Mouse (Mus musculus): ENCODE measurements around the gene Cnn2. TPM values are rescaled to one million over a fixed set of nuclear protein-coding genes. Genes with fewer than 3 reads are reported as not detected.

The Cnn2 gene
- polyA plus RNA-seq, 1 experiment = 72.8 TPM

DNA sequence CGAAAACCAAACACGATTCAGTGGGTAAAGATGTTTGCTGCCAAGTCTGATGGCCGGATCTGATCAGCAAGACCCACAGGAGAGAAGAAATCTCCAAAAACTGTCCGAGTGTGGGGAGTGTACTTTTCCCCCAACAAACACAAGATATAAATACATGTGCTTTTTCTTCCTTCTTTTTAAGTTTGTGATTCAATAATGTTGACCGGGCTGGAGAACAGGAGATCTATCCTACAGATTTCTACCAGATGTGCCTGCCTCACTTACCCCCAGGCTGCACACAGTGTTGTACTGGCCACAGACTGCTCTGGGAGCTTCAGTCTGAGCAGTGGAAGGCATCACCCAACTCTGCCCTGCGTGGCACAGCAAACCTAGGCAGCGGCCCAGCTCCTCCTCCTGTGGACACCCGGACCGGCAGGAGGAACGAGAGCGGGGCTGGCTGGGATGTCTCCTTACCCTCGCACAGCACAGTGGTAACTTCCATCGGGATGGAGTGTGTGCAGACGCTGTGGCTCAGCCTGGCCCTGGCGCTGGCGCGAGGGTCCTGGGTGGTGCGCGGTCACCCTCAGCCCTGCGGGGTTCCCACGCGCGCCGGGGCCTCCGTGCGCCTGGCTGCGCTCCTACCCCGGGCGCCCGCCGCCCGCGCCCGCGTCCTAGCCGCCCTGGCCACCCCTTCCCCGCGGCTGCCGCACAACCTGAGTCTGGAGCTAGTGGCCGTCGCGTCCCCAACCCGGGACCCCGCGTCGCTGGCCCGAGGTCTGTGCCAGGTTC, 17.8 kb upstream of the Cnn2 start, which contains the start of gene Grin3b:
Grin3b (plus strand) TSS at position 301 of the 768 bp plus-strand sequence.
- H3K36me3 ChIP-seq (ENCODE audit: control insufficient read depth, insufficient read depth, low read length) = peaks cover 18% of the 10 kb centered on the region
- H3K27me3 ChIP-seq (ENCODE audit: control insufficient read depth, insufficient read depth, low read length) = peaks cover 15% of the 10 kb centered on the region
- no peak within 1 kb of the TSS for H3K27ac ChIP-seq (ENCODE audit: insufficient read depth, low read depth, low read length)
- TF ChIP-seq POLR2A (IDR thresholded peaks at IDR 0.05; ENCODE audit: low read depth, low read length) (no peak), CTCF (IDR thresholded peaks at IDR 0.05; ENCODE audit: extremely low read depth, insufficient read length, insufficient replicate concordance, low read depth, low read length) (no peak)
- H3K4me1 ChIP-seq (ENCODE audit: control insufficient read depth, insufficient read depth, insufficient read length, low read length) = peaks cover 3% of the 10 kb centered on the region; the same call in 1 of the 2 replicates
- 6% methylated on average over 47 of the region's 47 CpGs for WGBS
- no peak within 1 kb of the TSS for H3K4me3 ChIP-seq (ENCODE audit: low read depth, low read length)

DNA sequence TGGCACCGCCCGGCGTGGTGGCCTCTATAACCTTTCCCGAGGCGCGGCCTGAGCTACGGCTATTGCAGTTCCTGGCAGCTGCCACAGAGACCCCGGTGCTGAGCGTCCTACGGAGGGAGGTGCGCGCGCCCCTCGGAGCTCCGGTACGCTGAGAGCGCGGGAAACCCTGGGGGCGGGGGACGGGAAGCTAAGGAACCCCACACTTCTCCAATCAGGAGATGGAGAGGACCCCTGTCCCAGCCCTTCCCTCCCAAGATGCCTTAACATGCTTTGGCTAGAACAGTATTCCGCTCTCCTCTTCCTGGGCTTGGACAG, 17.2 kb upstream of the Cnn2 start:
- Histone ChIP-seq H3K27me3 (ENCODE audit: control insufficient read depth, insufficient read depth, low read length) (peaks cover 15% of the 10 kb centered on the region), H3K4me3 (ENCODE audit: low read depth, low read length) (no peak overlapping the region), H3K27ac (ENCODE audit: insufficient read depth, low read depth, low read length) (no peak overlapping the region), H3K4me1 (ENCODE audit: control insufficient read depth, insufficient read depth, insufficient read length, low read length) (peaks cover 3% of the 10 kb centered on the region; the same call in 1 of the 2 replicates), H3K36me3 (ENCODE audit: control insufficient read depth, insufficient read depth, low read length) (peaks cover 18% of the 10 kb centered on the region)
- no peak for TF ChIP-seq POLR2A (IDR thresholded peaks at IDR 0.05; ENCODE audit: low read depth, low read length)
- TF ChIP-seq CTCF (IDR thresholded peaks at IDR 0.05; ENCODE audit: extremely low read depth, insufficient read length, insufficient replicate concordance, low read depth, low read length) = no peak
- WGBS = 8% methylated on average over 21 of the region's 21 CpGs

DNA sequence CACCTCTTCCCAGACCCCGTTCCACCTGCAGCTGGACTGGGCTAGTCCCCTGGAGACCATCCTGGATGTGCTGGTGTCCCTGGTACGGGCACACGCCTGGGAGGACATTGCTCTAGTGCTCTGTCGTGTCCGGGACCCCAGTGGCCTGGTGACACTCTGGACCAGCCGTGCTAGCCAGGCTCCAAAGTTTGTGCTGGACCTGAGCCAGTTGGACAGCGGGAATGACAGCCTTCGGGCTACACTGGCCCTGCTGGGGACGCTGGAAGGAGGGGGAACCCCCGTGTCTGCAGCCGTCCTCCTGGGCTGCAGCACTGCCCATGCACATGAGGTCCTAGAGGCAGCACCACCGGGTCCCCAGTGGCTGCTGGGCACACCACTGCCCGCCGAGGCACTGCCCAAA, 15.6 kb upstream of the Cnn2 start:
- WGBS = 49% methylated on average over 14 of the region's 14 CpGs
- TF ChIP-seq CTCF (IDR thresholded peaks at IDR 0.05; ENCODE audit: extremely low read depth, insufficient read length, insufficient replicate concordance, low read depth, low read length) (no peak), POLR2A (IDR thresholded peaks at IDR 0.05; ENCODE audit: low read depth, low read length) (no peak)
- H3K36me3 ChIP-seq (ENCODE audit: control insufficient read depth, insufficient read depth, low read length) = peaks cover 25% of the 10 kb centered on the region
- H3K4me3 ChIP-seq (ENCODE audit: low read depth, low read length) = no peak overlapping the region
- H3K27ac ChIP-seq (ENCODE audit: insufficient read depth, low read depth, low read length) = no peak overlapping the region
- H3K27me3 ChIP-seq (ENCODE audit: control insufficient read depth, insufficient read depth, low read length) = peaks cover 15% of the 10 kb centered on the region
- no peaks in the 10 kb centered on the region for H3K4me1 ChIP-seq (ENCODE audit: control insufficient read depth, insufficient read depth, insufficient read length, low read length)

DNA sequence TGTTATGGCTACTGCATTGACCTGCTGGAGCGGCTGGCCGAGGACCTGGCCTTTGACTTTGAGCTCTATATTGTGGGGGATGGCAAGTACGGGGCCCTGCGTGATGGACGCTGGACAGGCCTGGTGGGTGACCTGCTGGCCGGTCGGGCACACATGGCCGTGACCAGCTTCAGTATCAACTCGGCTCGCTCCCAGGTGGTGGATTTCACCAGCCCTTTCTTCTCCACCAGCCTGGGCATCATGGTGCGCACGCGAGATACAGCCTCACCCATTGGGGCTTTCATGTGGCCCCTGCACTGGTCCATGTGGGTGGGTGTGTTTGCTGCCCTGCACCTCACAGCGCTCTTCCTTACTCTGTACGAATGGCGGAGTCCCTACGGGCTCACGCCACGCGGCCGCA, 14.3 kb upstream of the Cnn2 start:
- Histone ChIP-seq H3K36me3 (ENCODE audit: control insufficient read depth, insufficient read depth, low read length) (peaks cover 33% of the 10 kb centered on the region), H3K27me3 (ENCODE audit: control insufficient read depth, insufficient read depth, low read length) (peaks cover 15% of the 10 kb centered on the region), H3K4me1 (ENCODE audit: control insufficient read depth, insufficient read depth, insufficient read length, low read length) (no peaks in the 10 kb centered on the region), H3K4me3 (ENCODE audit: low read depth, low read length) (no peak overlapping the region), H3K27ac (ENCODE audit: insufficient read depth, low read depth, low read length) (no peak overlapping the region)
- 90% methylated on average over 21 of the region's 21 CpGs for WGBS
- TF ChIP-seq CTCF (IDR thresholded peaks at IDR 0.05; ENCODE audit: extremely low read depth, insufficient read length, insufficient replicate concordance, low read depth, low read length) (no peak), POLR2A (IDR thresholded peaks at IDR 0.05; ENCODE audit: low read depth, low read length) (no peak)

DNA sequence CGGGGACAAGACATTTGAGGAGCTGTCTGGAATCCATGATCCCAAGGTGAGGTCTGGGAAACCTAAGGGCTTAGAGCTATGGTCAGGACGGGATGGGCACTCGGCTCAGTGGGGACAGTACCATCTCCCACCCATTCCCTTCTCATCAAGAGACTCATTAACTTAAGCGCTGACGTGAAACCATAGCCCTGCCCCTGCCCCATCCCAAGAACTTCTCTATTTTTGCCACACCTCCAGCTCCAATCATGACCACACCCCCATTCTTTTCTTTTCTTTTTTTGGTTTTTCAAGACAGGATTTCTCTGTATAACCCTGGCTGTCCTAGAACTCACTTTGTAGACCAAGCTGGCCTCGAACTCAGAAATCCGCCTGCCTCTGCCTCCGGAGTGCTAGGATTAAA, 13.7 kb upstream of the Cnn2 start:
- 88% methylated on average over 8 of the region's 8 CpGs for WGBS
- Histone ChIP-seq H3K36me3 (ENCODE audit: control insufficient read depth, insufficient read depth, low read length) (peaks cover 33% of the 10 kb centered on the region), H3K4me3 (ENCODE audit: low read depth, low read length) (no peak overlapping the region), H3K27me3 (ENCODE audit: control insufficient read depth, insufficient read depth, low read length) (peaks cover 15% of the 10 kb centered on the region), H3K4me1 (ENCODE audit: control insufficient read depth, insufficient read depth, insufficient read length, low read length) (no peaks in the 10 kb centered on the region), H3K27ac (ENCODE audit: insufficient read depth, low read depth, low read length) (no peak overlapping the region)
- TF ChIP-seq CTCF (IDR thresholded peaks at IDR 0.05; ENCODE audit: extremely low read depth, insufficient read length, insufficient replicate concordance, low read depth, low read length) = no peak
- TF ChIP-seq POLR2A (IDR thresholded peaks at IDR 0.05; ENCODE audit: low read depth, low read length) = no peak

DNA sequence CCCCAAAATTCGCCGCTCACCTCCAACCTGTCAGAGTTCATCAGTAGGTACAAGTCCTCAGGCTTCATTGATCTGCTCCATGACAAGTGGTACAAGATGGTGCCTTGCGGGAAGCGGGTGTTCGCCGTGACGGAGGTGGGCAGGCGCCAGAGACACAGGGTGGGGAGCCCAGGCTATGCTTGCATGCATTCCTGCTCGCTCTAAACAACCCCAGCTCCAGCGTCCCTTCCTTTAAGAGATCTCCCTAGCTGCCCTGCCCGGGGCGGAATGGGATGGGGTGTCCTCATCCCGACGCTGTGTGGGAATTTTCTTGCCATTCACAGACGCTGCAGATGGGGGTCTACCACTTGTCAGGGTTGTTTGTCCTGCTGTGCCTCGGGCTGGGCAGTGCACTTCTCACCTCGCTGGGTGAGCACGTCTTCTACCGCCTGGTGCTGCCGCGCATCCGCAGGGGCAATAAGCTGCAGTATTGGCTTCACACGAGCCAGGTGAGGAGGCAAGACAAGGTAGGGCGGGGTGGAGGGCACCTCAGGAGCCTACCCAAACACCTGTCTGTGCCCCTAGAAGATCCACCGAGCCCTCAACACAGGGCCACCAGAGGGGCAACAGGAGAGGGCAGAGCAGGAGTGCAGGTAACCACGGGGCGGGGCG, 12.2 kb upstream of the Cnn2 start:
- Histone ChIP-seq H3K36me3 (ENCODE audit: control insufficient read depth, insufficient read depth, low read length) (peaks cover 33% of the 10 kb centered on the region), H3K27ac (ENCODE audit: insufficient read depth, low read depth, low read length) (no peak overlapping the region), H3K4me3 (ENCODE audit: low read depth, low read length) (no peak overlapping the region), H3K27me3 (ENCODE audit: control insufficient read depth, insufficient read depth, low read length) (peaks cover 7% of the 10 kb centered on the region), H3K4me1 (ENCODE audit: control insufficient read depth, insufficient read depth, insufficient read length, low read length) (no peaks in the 10 kb centered on the region)
- 93% methylated on average over 28 of the region's 28 CpGs for WGBS
- TF ChIP-seq CTCF (IDR thresholded peaks at IDR 0.05; ENCODE audit: extremely low read depth, insufficient read length, insufficient replicate concordance, low read depth, low read length) (no peak), POLR2A (IDR thresholded peaks at IDR 0.05; ENCODE audit: low read depth, low read length) (no peak)

DNA sequence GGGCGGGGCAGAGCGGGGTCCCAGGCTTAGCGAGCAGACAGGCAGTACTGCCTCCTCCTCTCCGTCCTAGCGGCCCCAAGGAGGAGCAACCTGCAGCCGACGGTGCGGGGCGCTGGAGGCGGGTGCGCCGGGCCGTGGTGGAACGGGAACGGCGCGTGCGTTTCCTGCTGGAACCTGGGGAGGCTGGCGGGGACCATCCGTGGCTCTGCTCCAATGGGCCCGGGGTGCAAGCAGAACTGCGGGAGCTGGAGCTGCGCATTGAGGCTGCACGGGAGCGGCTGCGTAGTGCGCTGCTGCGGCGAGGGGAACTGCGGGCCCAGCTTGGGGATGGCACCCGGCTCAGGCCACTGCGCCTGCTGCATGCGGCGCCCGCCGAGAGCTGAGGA, 11.7 kb upstream of the Cnn2 start:
- Histone ChIP-seq H3K27ac (ENCODE audit: insufficient read depth, low read depth, low read length) (no peak overlapping the region), H3K4me1 (ENCODE audit: control insufficient read depth, insufficient read depth, insufficient read length, low read length) (no peaks in the 10 kb centered on the region), H3K36me3 (ENCODE audit: control insufficient read depth, insufficient read depth, low read length) (peaks cover 33% of the 10 kb centered on the region), H3K27me3 (ENCODE audit: control insufficient read depth, insufficient read depth, low read length) (peaks cover 4% of the 10 kb centered on the region; the same call in 1 of the 2 replicates), H3K4me3 (ENCODE audit: low read depth, low read length) (no peak overlapping the region)
- TF ChIP-seq CTCF (IDR thresholded peaks at IDR 0.05; ENCODE audit: extremely low read depth, insufficient read length, insufficient replicate concordance, low read depth, low read length) = no peak
- WGBS = 88% methylated on average over 36 of the region's 36 CpGs
